Mouse (Mus musculus) lung, embryonic 16.5 days (tissue): Measurements from ENCODE around the gene Fgfr2. TPM values are rescaled to one million over a fixed set of nuclear protein-coding genes. Genes with fewer than 3 reads are reported as not detected.

Source experiments
- ATAC-seq: fragments of 200-750 bp; cut with Nextera tagmentation; 2 replicates; pipeline ENCODE4 v1.8.0; 2017; ENCODE audit warnings: low read depth, mild to moderate bottlenecking, moderate library complexity
- H3K27ac ChIP-seq: fragments of 300-500 bp; sonication (generic); 2 replicates; pipeline ENCODE4 v1.5.1; 2014; ENCODE audit warnings: mild to moderate bottlenecking, control low read depth, low read length
- H3K27me3 ChIP-seq: fragments of 300-500 bp; sonication (generic); 2 replicates; pipeline ENCODE4 v1.6.1; 2014; ENCODE audit warnings: low read depth, low read length, mixed read lengths; ENCODE audit not compliant: control insufficient read depth, insufficient read depth
- H3K36me3 ChIP-seq: fragments of 300-500 bp; sonication (generic); 2 replicates; pipeline ENCODE4 v1.6.1; 2014; ENCODE audit warnings: low read length; ENCODE audit not compliant: control insufficient read depth, insufficient read depth
- H3K4me1 ChIP-seq: fragments of 300-500 bp; sonication (generic); replicated peaks from 2 replicates; pipeline ENCODE4 v1.6.1; 2014; ENCODE audit warnings: low read length, mixed read lengths; ENCODE audit not compliant: control insufficient read depth, insufficient read depth
- H3K4me2 ChIP-seq: fragments of 300-500 bp; sonication (generic); 2 replicates; pipeline ENCODE4 v1.6.1; 2014; ENCODE audit warnings: low read depth, low read length, control low read depth
- H3K4me3 ChIP-seq: fragments of 300-500 bp; sonication (generic); 2 replicates; pipeline ENCODE4 v1.5.1; 2014; ENCODE audit warnings: mild to moderate bottlenecking, low read length, control low read depth
- H3K9ac ChIP-seq: fragments of 300-500 bp; sonication (generic); 2 replicates; pipeline ENCODE4 v1.6.1; 2014; ENCODE audit warnings: low read length, control low read depth
- H3K9me3 ChIP-seq: fragments of 300-500 bp; sonication (generic); 2 replicates; pipeline ENCODE4 v1.6.1; 2016; ENCODE audit warnings: low read length; ENCODE audit not compliant: control insufficient read depth
- WGBS: fragments of 180-500 bp; shearing (Covaris S2); extraction: QIAGEN DNeasy Blood & Tissue Kit; methylation state at CpG from one replicate; pipeline ENCODE4 v1.1.7; 2014; 5-methylcytosine and 5-hydroxymethylcytosine counted together
- polyA plus RNA-seq: library from polyadenylated mRNA; unstranded; fragments of >200 nt; fragmentation: Nextera tagmentation; extraction: Ambion mirVana; gene quantifications from 2 replicates; pipeline ENCODE4 v1.2.1, GENCODE M21; 2015

Gene Fgfr2
- polyA plus RNA-seq, 1 experiment from 2014 or later = 175 TPM

DNA sequence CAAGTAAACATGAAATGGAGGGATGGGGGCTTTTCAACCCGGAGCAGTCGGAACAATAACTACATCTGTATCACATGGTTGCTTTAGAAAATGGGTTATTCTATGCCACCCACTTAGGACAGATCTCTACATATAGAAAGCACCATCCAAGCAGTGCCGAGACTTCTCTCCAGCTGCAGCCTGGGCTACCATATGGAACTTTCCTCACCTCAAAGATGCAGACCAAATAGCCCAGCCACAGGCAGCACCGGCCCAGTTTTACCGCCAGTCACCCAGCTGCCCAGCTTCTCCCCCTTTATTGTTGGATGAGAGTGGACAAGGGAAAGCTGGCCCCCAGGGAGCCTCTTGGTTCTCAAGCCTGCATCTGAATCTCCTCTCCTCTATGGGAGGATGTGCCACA, 1172.0 kb downstream of the Fgfr2 start:
- Histone ChIP-seq H3K27me3 (no peaks in the 10 kb centered on the region), H3K4me3 (no peak overlapping the region), H3K4me1 (no peaks in the 10 kb centered on the region), H3K9ac (no peak overlapping the region), H3K27ac (no peak overlapping the region), H3K36me3 (no peaks in the 10 kb centered on the region), H3K4me2 (no peak overlapping the region), H3K9me3 (no peaks in the 10 kb centered on the region)
- WGBS = 71% methylated on average over 5 of the region's 5 CpGs
- ATAC-seq = no peak

DNA sequence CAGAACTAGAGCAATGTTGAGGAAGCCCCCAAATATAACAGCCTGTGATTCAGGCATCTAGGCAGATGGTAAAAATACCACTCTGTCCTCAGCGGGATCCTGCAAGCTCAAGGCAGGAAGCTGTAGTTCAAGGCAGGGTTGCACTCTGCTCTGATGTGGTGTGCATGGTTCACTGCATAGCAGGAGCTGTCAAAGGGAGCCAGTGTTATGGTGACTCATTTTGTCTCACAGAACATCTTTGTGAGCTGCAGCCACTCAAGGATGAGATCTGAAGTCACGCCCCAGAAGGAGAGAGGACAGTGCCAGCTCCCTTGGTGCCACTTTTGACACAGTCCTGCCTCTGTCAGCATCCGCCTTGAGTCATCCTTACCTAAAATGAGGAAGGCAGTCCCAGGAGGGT, 1185.5 kb downstream of the Fgfr2 start:
- 73% methylated on average over 3 of the region's 3 CpGs for WGBS
- no peak overlapping the region for H3K4me2 ChIP-seq

DNA sequence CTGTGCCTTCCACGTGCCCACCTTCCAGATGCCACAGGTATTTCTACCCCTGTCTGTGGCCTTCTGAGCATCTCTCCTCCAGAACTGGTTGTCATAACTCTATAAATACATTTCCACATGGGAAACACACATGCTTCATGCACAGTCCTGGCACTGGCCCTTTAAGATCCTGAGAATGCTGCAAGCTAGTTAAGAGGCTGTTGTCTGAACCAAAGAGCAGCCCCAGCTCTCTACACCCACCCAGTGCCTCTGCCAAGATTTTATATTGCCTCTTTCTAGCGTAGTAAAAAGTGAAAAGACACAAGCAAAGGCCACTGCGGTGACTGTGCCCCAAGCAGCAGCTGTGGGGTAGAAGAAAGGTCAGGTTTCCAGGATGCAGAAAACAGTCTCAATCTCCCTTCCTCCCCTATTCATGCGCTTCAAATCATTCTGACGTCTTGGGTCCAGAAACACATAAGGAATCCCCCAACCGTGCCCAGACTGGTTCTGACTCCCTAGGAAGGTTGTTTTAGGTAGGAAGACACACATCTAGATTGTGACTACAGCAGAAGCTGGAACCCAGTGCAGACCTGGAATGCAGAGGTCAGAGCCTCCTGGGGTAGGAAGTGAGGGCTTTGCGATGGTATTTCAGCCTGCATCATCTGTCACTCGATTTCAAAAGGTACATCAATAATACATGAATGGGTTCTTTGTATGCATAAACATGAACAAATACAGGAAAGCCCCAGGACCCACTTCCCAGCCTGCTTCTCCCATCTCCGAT, 1195.7 kb downstream of the Fgfr2 start:
- 51% methylated on average over 9 of the region's 9 CpGs for WGBS

More for the DNA sequence above, 1185.5 kb downstream of the Fgfr2 start:
- Histone ChIP-seq H3K27me3 (no peaks in the 10 kb centered on the region), H3K9ac (no peak overlapping the region), H3K9me3 (no peaks in the 10 kb centered on the region), H3K4me3 (no peak overlapping the region), H3K4me1 (no peaks in the 10 kb centered on the region), H3K36me3 (no peaks in the 10 kb centered on the region), H3K27ac (no peak overlapping the region)
- ATAC-seq = no peak

DNA sequence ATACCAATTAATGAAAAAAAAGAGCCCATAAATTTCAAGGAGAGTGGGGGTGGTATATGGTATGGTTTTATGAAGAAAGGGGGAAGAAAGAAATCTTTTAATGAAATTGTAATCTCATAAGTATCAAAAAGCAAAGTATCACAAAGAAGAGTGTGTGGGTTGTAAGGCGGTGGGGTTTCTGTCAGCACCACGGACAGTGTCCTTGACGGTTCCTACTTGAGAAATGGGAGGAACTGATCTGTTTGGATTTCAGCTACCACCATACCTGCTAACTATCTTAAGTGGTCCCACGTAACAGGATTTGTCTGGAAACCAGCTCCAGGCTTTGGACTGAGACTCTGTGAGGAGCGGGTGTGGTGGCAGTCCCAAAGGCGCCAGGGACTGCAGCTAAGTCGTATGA, 1205.8 kb downstream of the Fgfr2 start:
- Histone ChIP-seq H3K4me3 (no peak overlapping the region), H3K27ac (no peak overlapping the region), H3K9me3 (no peaks in the 10 kb centered on the region), H3K27me3 (no peaks in the 10 kb centered on the region), H3K9ac (no peak overlapping the region), H3K4me1 (no peaks in the 10 kb centered on the region), H3K4me2 (no peak overlapping the region), H3K36me3 (no peaks in the 10 kb centered on the region)
- no peak for ATAC-seq
- WGBS = 28% methylated on average over 7 of the region's 7 CpGs

More for the DNA sequence above, 1195.7 kb downstream of the Fgfr2 start:
- Histone ChIP-seq H3K9ac (no peak overlapping the region), H3K4me2 (no peak overlapping the region), H3K27ac (no peak overlapping the region), H3K27me3 (no peaks in the 10 kb centered on the region), H3K9me3 (no peaks in the 10 kb centered on the region), H3K4me1 (no peaks in the 10 kb centered on the region), H3K36me3 (no peaks in the 10 kb centered on the region), H3K4me3 (no peak overlapping the region)
- no peak for ATAC-seq

DNA sequence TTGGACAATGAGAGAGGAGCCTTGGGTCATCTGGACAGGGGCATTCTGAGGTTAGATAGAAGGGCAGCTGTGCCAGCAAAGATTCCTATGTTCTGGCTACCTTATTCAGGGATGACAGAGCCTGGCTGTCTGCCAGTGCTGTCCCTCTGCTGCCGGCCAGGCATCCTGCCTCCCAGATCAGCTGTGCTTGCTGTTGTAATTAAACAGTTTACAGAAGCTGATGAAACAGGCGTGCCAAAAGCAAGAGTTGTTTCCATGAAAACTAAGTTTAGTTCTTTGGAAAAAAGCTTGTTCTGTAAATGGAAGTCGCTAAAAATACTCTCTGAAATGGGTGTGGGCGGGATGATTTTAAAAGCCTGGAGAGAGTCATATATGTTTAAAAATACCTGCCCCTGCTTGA, 1213.5 kb downstream of the Fgfr2 start:
- Histone ChIP-seq H3K9me3 (no peaks in the 10 kb centered on the region), H3K27ac (no peak overlapping the region), H3K4me1 (no peaks in the 10 kb centered on the region), H3K36me3 (no peaks in the 10 kb centered on the region), H3K4me3 (no peak overlapping the region), H3K4me2 (no peak overlapping the region), H3K9ac (no peak overlapping the region), H3K27me3 (no peaks in the 10 kb centered on the region)
- no peak for ATAC-seq
- 30% methylated on average over 4 of the region's 4 CpGs for WGBS

DNA sequence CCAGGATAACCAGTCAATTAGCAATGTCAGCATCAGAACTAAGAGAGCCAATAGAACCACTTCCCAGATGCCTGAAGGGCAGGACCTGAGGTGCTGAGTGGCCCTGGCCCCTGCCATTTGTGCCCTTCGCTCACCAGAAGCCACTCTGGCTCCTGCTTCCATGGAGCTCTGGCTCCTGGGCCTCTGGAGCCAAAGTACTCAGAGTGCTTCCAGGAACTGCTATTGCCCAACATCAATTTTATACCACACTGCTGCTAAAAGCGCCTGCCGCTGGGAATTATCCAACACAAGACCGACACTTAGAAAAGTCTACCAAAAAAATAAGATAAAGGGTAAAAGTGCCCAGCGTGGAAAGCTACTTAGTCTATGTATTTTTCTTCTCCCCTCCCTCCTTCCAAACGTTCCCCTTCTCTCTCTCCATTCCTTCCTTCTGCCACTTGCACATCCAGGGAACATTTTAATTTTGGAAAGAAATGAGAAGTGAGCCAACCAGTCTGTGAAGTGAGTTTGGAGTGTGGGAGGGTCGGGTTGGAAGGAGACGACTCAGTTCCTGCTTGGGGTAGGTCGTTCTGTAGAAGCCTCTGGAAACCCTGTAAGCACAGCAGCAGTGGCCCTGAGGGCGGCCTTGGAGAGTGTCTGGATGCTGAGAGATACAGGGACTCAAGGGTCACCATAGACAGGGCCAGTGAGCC, 1216.5 kb downstream of the Fgfr2 start:
- Histone ChIP-seq H3K4me3 (no peak overlapping the region), H3K9ac (no peak overlapping the region), H3K36me3 (no peaks in the 10 kb centered on the region), H3K27ac (no peak overlapping the region), H3K27me3 (no peaks in the 10 kb centered on the region), H3K4me1 (no peaks in the 10 kb centered on the region), H3K4me2 (no peak overlapping the region), H3K9me3 (no peaks in the 10 kb centered on the region)
- no peak for ATAC-seq
- WGBS = 70% methylated on average over 10 of the region's 10 CpGs

DNA sequence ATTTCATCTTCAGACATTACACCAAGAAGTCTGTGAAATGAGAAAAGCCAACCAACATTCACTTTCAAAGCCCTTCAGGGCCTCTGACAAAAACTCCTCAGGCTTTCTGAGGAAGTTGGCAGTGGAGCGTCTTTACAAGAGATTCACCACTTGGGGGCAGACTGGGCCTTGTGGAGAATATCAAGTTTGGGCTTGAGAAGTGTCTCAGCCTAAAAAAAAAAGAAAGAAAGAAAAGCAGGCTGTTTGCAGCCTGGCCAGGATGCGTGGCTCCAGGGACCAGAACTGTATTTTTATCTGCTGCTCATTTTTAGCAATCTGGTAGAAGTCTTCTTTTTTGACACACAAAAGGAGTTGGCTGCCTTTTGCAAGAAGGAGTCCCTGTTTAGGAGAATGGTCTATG, 1223.8 kb downstream of the Fgfr2 start:
- no peak overlapping the region for H3K9ac ChIP-seq
- no peak for ATAC-seq
- H3K36me3 ChIP-seq = no peaks in the 10 kb centered on the region
- WGBS = 3% methylated on average over 2 of the region's 2 CpGs
- H3K4me3 ChIP-seq = no peak overlapping the region
- no peak overlapping the region for H3K27ac ChIP-seq
- H3K4me2 ChIP-seq = no peak overlapping the region
- H3K27me3 ChIP-seq = no peaks in the 10 kb centered on the region
- H3K9me3 ChIP-seq = no peaks in the 10 kb centered on the region
- no peaks in the 10 kb centered on the region for H3K4me1 ChIP-seq

DNA sequence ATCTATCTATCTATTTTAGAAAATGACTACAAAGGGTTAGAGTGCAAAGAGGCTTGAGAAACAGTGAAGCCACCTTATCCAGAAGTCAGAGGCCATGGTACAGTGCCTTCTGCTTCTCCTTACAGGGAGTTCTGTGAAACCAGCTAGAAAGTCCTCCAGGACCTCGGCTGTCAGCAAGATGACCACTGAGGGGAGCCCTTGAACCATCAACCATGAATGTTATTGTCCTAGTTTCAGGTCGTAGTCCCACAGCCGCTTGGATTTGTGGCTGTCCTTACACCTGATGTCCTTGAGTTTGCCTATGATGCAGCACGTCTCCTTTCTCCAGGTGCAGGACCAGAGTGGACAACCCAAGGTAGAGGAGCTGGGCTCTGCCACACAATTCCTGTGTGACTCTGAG, 1225.9 kb downstream of the Fgfr2 start:
- no peaks in the 10 kb centered on the region for H3K4me1 ChIP-seq
- ATAC-seq = no peak
- H3K27ac ChIP-seq = no peak overlapping the region
- H3K36me3 ChIP-seq = no peaks in the 10 kb centered on the region
- no peak overlapping the region for H3K9ac ChIP-seq
- WGBS = 10% methylated on average over 4 of the region's 4 CpGs
- H3K4me2 ChIP-seq = no peak overlapping the region
- no peak overlapping the region for H3K4me3 ChIP-seq
- H3K27me3 ChIP-seq = no peaks in the 10 kb centered on the region
- no peaks in the 10 kb centered on the region for H3K9me3 ChIP-seq

DNA sequence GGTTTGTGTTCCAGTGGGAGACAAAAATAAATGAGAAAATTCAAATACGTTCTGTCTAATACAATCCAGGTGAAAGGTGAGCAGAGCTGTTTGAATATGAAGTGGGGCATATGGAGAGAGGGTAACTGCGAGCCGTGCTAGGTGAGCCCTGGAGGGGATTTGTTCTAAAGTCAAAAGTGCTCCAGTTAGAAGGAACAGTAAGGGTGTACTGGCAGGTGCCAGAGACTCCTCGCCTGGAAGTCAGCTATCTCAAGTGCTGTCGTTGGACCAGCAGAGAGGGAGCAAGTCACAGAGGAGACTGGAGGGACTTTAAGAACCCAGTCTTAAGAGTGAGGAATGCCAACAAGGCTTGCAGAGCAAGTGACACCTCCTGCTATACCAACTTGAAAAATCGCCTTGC, 1240.3 kb downstream of the Fgfr2 start:
- WGBS = 33% methylated on average over 6 of the region's 6 CpGs
- no peaks in the 10 kb centered on the region for H3K27me3 ChIP-seq
- peak; percentile 76 for ATAC-seq
- H3K4me1 ChIP-seq = peaks cover 6% of the 10 kb centered on the region; the same call in 1 of the 2 replicates
- no peak overlapping the region for H3K4me3 ChIP-seq
- no peak overlapping the region for H3K9ac ChIP-seq
- H3K9me3 ChIP-seq = no peaks in the 10 kb centered on the region
- peak overlapping the region; percentile 64 for H3K27ac ChIP-seq
- 0 out of 2 replicates have a peak overlapping the region, but pooled peaks have one; percentile 10 for H3K4me2 ChIP-seq
- H3K36me3 ChIP-seq = no peaks in the 10 kb centered on the region
